In the genomic region with DNA sequence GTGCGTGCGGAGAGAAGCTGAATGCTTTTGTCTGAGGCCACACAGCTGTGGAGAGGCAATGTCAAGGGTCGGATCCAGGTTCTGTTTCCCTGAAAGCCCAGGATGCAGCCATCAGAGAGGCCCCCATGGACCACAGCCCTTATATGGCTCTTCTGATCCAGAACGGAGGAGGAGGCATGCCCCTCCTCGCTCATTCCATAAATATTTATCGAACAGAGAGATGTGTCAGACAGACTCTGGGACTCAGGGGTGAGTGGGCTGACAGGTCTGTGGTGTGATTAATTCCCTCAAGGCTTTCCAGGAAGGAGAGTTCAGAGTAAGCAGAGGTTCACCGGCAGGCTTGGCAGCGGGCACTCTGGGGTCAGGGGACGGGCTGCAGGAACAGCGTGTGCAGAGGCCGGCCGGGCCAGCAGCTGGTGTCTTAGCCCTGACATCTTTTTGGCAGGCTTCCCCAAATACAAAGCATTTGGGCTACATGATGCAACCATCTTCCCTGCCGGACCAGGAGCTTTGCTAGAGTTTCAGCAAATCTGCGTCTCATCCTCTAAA, we compare ENCODE assay signal across 8 mouse cellular contexts. TPM values are rescaled to one million over a fixed set of nuclear protein-coding genes. Genes with fewer than 3 reads are reported as not detected.
DNase-seq lines count a peak whose midpoint lies in the region; ATAC-seq and TF ChIP-seq lines count a peak whose summit lies in the region.

No protein-coding gene starts in this region.

- TF ChIP-seq POLR2A in liver, adult 2 months (IDR thresholded peaks at IDR 0.05; ENCODE audit: extremely low read depth, insufficient read depth, low read length), result no peak

- no peak overlapping the region for H3K27ac ChIP-seq in liver, adult 2 months (replicated peaks; ENCODE audit: insufficient read depth, low read depth, low read length)
- H3K27ac ChIP-seq in liver, embryonic 11.5 days (ENCODE audit: low read depth, low read length), result no peak overlapping the region
- peak overlapping the region; percentile 35 for H3K27ac ChIP-seq in gastrocnemius, adult 2 months
- no peak overlapping the region for H3K27ac ChIP-seq in hindbrain, embryonic 14.5 days
- peak overlapping the region; percentile 51 for H3K27ac ChIP-seq in lung, embryonic 14.5 days (ENCODE audit: low read depth)
- H3K27ac ChIP-seq in forebrain, embryonic 11.5 days (ENCODE audit: low read depth, low read length), result no peak overlapping the region

- no peak for ATAC-seq in liver, embryonic 11.5 days (replicated peaks; ENCODE audit: low FRiP score)
- ATAC-seq in hindbrain, embryonic 14.5 days (ENCODE audit: low FRiP score), result no peak
- peak; percentile 83 for ATAC-seq in lung, embryonic 14.5 days (ENCODE audit: insufficient read depth)
- ATAC-seq in forebrain, embryonic 11.5 days (replicated peaks; ENCODE audit: low FRiP score), result no peak

- no peak overlapping the region for H3K4me2 ChIP-seq in liver, embryonic 11.5 days
- H3K4me2 ChIP-seq in hindbrain, embryonic 14.5 days (replicated peaks), result no peak overlapping the region
- H3K4me2 ChIP-seq in lung, embryonic 14.5 days, result peak overlapping the region; percentile 31; the same call in 1 of the 2 replicates
- H3K4me2 ChIP-seq in forebrain, embryonic 11.5 days (ENCODE audit: low read depth, low read length, severe bottlenecking), result no peak overlapping the region

- TF ChIP-seq CTCF in liver, adult 2 months (IDR thresholded peaks at IDR 0.05; ENCODE audit: low read depth, low read length), result no peak
- TF ChIP-seq CTCF in gastrocnemius, adult 2 months (IDR thresholded peaks at IDR 0.05), result peak; percentile 18; the same call in 1 of the 2 replicates
- no peak for TF ChIP-seq CTCF in lung, embryonic 14.5 days (IDR thresholded peaks at IDR 0.05; ENCODE audit: low read depth)

- peak; percentile 41 for DNase-seq in liver, adult 2 months (ENCODE audit: extremely low read depth, low read depth, low spot score)
- no peak for DNase-seq in liver, embryonic 11.5 days (ENCODE audit: low spot score)
- peak; percentile 91 for DNase-seq in gastrocnemius, adult 2 months
- DNase-seq in hindbrain, embryonic 14.5 days (ENCODE audit: low spot score), result peak; percentile 59
- DNase-seq in lung, embryonic 14.5 days, result peak; percentile 93
- DNase-seq in B cell, adult 2 months, result no peak
- no peak for DNase-seq in forebrain, embryonic 11.5 days (ENCODE audit: low spot score)
- no peak for DNase-seq in right cerebral cortex, postnatal 36 days (ENCODE audit: low spot score in 2 of 2)

- no peak overlapping the region for H3K4me3 ChIP-seq in liver, adult 2 months (ENCODE audit: insufficient read depth, low read depth, low read length)
- no peak overlapping the region for H3K4me3 ChIP-seq in liver, embryonic 11.5 days (ENCODE audit: low read depth, low read length)
- no peak overlapping the region for H3K4me3 ChIP-seq in gastrocnemius, adult 2 months
- H3K4me3 ChIP-seq in hindbrain, embryonic 14.5 days (replicated peaks; ENCODE audit: low read length), result no peak overlapping the region
- no peak overlapping the region for H3K4me3 ChIP-seq in lung, embryonic 14.5 days (ENCODE audit: low read depth, low read length)
- no peak overlapping the region for H3K4me3 ChIP-seq in forebrain, embryonic 11.5 days (ENCODE audit: low read depth, low read length)

- H3K36me3 ChIP-seq in liver, adult 2 months (ENCODE audit: control insufficient read depth, insufficient read depth, low read length), result no peaks in the 10 kb centered on the region
- no peaks in the 10 kb centered on the region for H3K36me3 ChIP-seq in liver, embryonic 11.5 days (ENCODE audit: control insufficient read depth, insufficient read depth, low read length)
- no peaks in the 10 kb centered on the region for H3K36me3 ChIP-seq in hindbrain, embryonic 14.5 days (replicated peaks; ENCODE audit: control insufficient read depth, insufficient read depth)
- H3K36me3 ChIP-seq in lung, embryonic 14.5 days (ENCODE audit: insufficient read depth), result no peaks in the 10 kb centered on the region
- H3K36me3 ChIP-seq in forebrain, embryonic 11.5 days (ENCODE audit: control insufficient read depth, insufficient read depth, low read length), result no peaks in the 10 kb centered on the region

- no peaks in the 10 kb centered on the region for H3K79me2 ChIP-seq in liver, adult 2 months (ENCODE audit: control insufficient read depth, insufficient read depth, low read length)

- H3K4me1 ChIP-seq in liver, adult 2 months (ENCODE audit: control insufficient read depth, insufficient read depth, low read length), result no peaks in the 10 kb centered on the region
- H3K4me1 ChIP-seq in liver, embryonic 11.5 days (replicated peaks; ENCODE audit: control insufficient read depth, insufficient read depth, low read length), result no peaks in the 10 kb centered on the region; the same call in 1 of the 2 replicates
- peaks cover 9% of the 10 kb centered on the region; the same call in 1 of the 2 replicates for H3K4me1 ChIP-seq in hindbrain, embryonic 14.5 days (replicated peaks; ENCODE audit: control insufficient read depth, insufficient read depth, low read length)
- 0 out of 2 replicates have a peak, but pooled peaks cover 11% of the 10 kb centered on the region for H3K4me1 ChIP-seq in lung, embryonic 14.5 days (ENCODE audit: insufficient read depth)
- no peaks in the 10 kb centered on the region for H3K4me1 ChIP-seq in forebrain, embryonic 11.5 days (replicated peaks; ENCODE audit: control insufficient read depth, insufficient read depth, low read length)

- no peaks in the 10 kb centered on the region for H3K27me3 ChIP-seq in liver, adult 2 months (ENCODE audit: control insufficient read depth, insufficient read depth, low read length)
- no peaks in the 10 kb centered on the region for H3K27me3 ChIP-seq in liver, embryonic 11.5 days (replicated peaks; ENCODE audit: control insufficient read depth, insufficient read depth, low read length)
- H3K27me3 ChIP-seq in hindbrain, embryonic 14.5 days (ENCODE audit: control insufficient read depth, insufficient read depth, low read length), result no peaks in the 10 kb centered on the region
- H3K27me3 ChIP-seq in lung, embryonic 14.5 days (ENCODE audit: insufficient read depth, low read length), result no peaks in the 10 kb centered on the region
- H3K27me3 ChIP-seq in forebrain, embryonic 11.5 days (ENCODE audit: control insufficient read depth, insufficient read depth, low read length), result no peaks in the 10 kb centered on the region

- no peak overlapping the region for H3K9ac ChIP-seq in liver, adult 2 months (ENCODE audit: low read depth, low read length)
- H3K9ac ChIP-seq in liver, embryonic 11.5 days (ENCODE audit: low read depth, low read length), result no peak overlapping the region
- H3K9ac ChIP-seq in hindbrain, embryonic 14.5 days, result no peak overlapping the region
- H3K9ac ChIP-seq in lung, embryonic 14.5 days, result no peak overlapping the region
- H3K9ac ChIP-seq in forebrain, embryonic 11.5 days (ENCODE audit: low read length), result no peak overlapping the region

- WGBS in liver, adult 2 months, result 56% methylated on average over 14 of the region's 14 CpGs
- WGBS in liver, embryonic 11.5 days, result 57% methylated on average over 14 of the region's 14 CpGs
- 44% methylated on average over 14 of the region's 14 CpGs for WGBS in hindbrain, embryonic 14.5 days
- WGBS in lung, embryonic 14.5 days, result 10% methylated on average over 14 of the region's 14 CpGs
- 70% methylated on average over 14 of the region's 14 CpGs for WGBS in forebrain, embryonic 11.5 days

- intact Hi-C loops in gastrocnemius, adult 2 months (cut with DNase I), result loop anchor here (2.0 to 5.0 kb wide), 2 partner anchors 43 to 59 kb away; no protein-coding TSS in a partner anchor

- H3K9me3 ChIP-seq in liver, embryonic 11.5 days (ENCODE audit: control insufficient read depth, low read length), result no peaks in the 10 kb centered on the region
- H3K9me3 ChIP-seq in hindbrain, embryonic 14.5 days (ENCODE audit: control insufficient read depth, low read length), result no peaks in the 10 kb centered on the region
- no peaks in the 10 kb centered on the region for H3K9me3 ChIP-seq in lung, embryonic 14.5 days (ENCODE audit: low read depth, low read length)
- no peaks in the 10 kb centered on the region for H3K9me3 ChIP-seq in forebrain, embryonic 11.5 days (ENCODE audit: control insufficient read depth, low read length)

RNA-seq across cellular contexts. Expression of a gene that starts 12.0 kb away (rescaled TPM):
- total RNA-seq in liver, adult 2 months (2014; rRNA removed), result 0.27 and 0.28 TPM in 2 replicates
- polyA plus RNA-seq in liver, adult 2 months (2012; rRNA removed), result 0.57 and 0.72 TPM in 2 replicates
- 3.8 and 4.4 TPM in 2 replicates for polyA plus RNA-seq in liver, embryonic 11.5 days (2014; fragmentation: Nextera tagmentation; extraction: Ambion mirVana)
- total RNA-seq in gastrocnemius, adult 2 months (2021), result 10 to 100 TPM in 1 of 2 experiments, 1 to 10 TPM in 1; 9.5 to 19.6 TPM
- polyA plus RNA-seq in hindbrain, embryonic 14.5 days (2014; fragmentation: Nextera tagmentation; extraction: Ambion mirVana), result 1.4 and 2.0 TPM in 2 replicates
- 4.4 and 4.9 TPM in 2 replicates for polyA plus RNA-seq in lung, embryonic 14.5 days (2014; fragmentation: Nextera tagmentation; extraction: Ambion mirVana)
- 1.6 and 2.1 TPM in 2 replicates for polyA plus RNA-seq in forebrain, embryonic 11.5 days (2014; fragmentation: Nextera tagmentation; extraction: Ambion mirVana)

Comparison
In these comparisons a context has a peak if more than half of its experiments do, and no peak if none do; other contexts are left out.
1. DNase-seq: peak in liver, adult 2 months (single experiment), gastrocnemius, adult 2 months (single experiment), hindbrain, embryonic 14.5 days (single experiment) and lung, embryonic 14.5 days (single experiment); none in liver, embryonic 11.5 days (single experiment), B cell, adult 2 months (0 of 2), forebrain, embryonic 11.5 days (single experiment) and right cerebral cortex, postnatal 36 days (0 of 2).
2. H3K27ac ChIP-seq: peak in gastrocnemius, adult 2 months (single experiment) and lung, embryonic 14.5 days (single experiment); none in liver, adult 2 months (single experiment), liver, embryonic 11.5 days (single experiment), hindbrain, embryonic 14.5 days (single experiment) and forebrain, embryonic 11.5 days (single experiment).